Mouse (Mus musculus): ENCODE results near the gene Bex3. TPM values are rescaled to one million over a fixed set of nuclear protein-coding genes. Genes with fewer than 3 reads are reported as not detected.
"Not testable (repeated sequence)": the region's sequence is repeated elsewhere in the genome, so short reads cannot be mapped to it uniquely, and the experiment has no call there.

Bex3 gene
- polyA plus RNA-seq, 1 experiment, result not detected

DNA sequence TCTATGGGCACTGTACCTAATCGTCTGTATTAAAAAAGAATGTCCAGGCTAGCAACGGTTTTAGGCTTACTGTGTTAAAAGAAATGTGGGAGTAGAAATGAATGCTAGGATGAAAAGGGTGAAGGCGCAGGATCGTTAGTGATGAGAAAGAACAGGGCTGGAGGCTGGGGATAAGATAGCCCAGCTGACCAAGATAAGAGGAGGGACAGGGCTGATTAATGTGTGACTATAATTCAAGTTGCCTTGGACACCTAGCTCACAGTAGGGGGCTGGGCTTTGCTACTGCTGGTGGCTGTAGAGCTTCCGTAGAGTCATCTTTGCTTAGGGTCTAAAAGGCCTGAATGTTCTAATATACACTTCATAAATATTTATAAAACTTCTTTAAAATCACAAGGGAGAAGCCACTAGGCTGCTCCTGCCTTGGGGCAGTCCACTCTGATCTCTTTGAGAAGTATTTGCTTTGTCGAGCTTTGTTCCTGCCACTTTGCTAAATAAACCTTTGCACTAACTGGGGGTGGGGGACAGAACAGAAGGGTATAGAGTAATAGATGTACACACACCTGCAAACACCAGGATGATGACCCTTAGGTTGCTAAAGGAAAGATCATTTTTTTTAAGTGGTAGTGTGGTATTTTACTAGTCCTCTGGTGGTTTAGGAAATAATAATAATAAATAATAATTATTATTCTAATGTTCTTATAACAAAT is 17.9 kb upstream of the Bex3 start:
- Histone ChIP-seq H3K27ac (ENCODE audit: insufficient read depth, low read depth, low read length) (no peak overlapping the region), H3K4me3 (ENCODE audit: insufficient read depth, low read depth, low read length) (no peak overlapping the region), H3K4me1 (ENCODE audit: control insufficient read depth, insufficient read depth, low read length) (no peaks in the 10 kb centered on the region)
- WGBS, result 60% methylated on average over 6 of the region's 6 CpGs
- no peak for TF ChIP-seq POLR2A (IDR thresholded peaks at IDR 0.05; ENCODE audit: insufficient read depth, low read depth, low read length)
- no peak for TF ChIP-seq CTCF (IDR thresholded peaks at IDR 0.05; ENCODE audit: insufficient read depth, low read depth, low read length)

GRCm38 (mm10) chrX:136267720-136268119 is 2.3 kb upstream of the Bex3 start:
- H3K27ac ChIP-seq (ENCODE audit: insufficient read depth, low read depth, low read length), result no peak overlapping the region
- TF ChIP-seq CTCF (IDR thresholded peaks at IDR 0.05; ENCODE audit: insufficient read depth, low read depth, low read length) (no peak), POLR2A (IDR thresholded peaks at IDR 0.05; ENCODE audit: insufficient read depth, low read depth, low read length) (no peak)
- no peaks in the 10 kb centered on the region for H3K4me1 ChIP-seq (ENCODE audit: control insufficient read depth, insufficient read depth, low read length)
- WGBS, result 54% methylated on average over 5 of the region's 5 CpGs
- no peak overlapping the region for H3K4me3 ChIP-seq (ENCODE audit: insufficient read depth, low read depth, low read length)

DNA sequence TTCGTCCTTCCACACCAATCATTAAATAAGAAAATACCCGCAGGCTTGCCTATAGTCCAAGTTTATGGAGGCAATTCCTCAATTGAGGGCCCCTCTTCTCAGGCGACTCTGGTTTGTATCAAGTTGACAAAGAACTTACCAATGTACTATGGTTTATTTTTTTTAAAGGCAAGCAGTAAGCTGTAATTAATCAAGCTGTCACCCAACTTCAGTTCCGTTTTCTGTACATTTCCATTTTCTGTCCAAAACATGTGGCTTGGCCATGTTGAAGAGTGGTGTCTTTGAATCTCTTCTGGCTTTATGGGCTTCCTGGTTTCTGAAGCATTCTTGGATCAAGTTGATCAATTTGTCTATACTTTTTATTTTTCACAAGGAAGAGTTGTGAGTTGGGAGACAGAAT is 1.9 kb upstream of the Bex3 start:
- Histone ChIP-seq H3K27ac (ENCODE audit: insufficient read depth, low read depth, low read length) (no peak overlapping the region), H3K4me1 (ENCODE audit: control insufficient read depth, insufficient read depth, low read length) (no peaks in the 10 kb centered on the region), H3K4me3 (ENCODE audit: insufficient read depth, low read depth, low read length) (no peak overlapping the region)
- WGBS, result 79% methylated on average over 4 of the region's 4 CpGs
- no peak for TF ChIP-seq CTCF (IDR thresholded peaks at IDR 0.05; ENCODE audit: insufficient read depth, low read depth, low read length)
- TF ChIP-seq POLR2A (IDR thresholded peaks at IDR 0.05; ENCODE audit: insufficient read depth, low read depth, low read length), result no peak

GRCm38 (mm10) chrX:136270393-136271111 is 499 bp downstream of the Bex3 start:
- H3K4me3 ChIP-seq (ENCODE audit: insufficient read depth, low read depth, low read length), result peak overlapping the region; percentile 37
- not testable (repeated sequence) for H3K27ac ChIP-seq (ENCODE audit: insufficient read depth, low read depth, low read length); H3K4me1 ChIP-seq (ENCODE audit: control insufficient read depth, insufficient read depth, low read length)
- WGBS, result 11% methylated on average over 16 of the region's 60 CpGs

DNA sequence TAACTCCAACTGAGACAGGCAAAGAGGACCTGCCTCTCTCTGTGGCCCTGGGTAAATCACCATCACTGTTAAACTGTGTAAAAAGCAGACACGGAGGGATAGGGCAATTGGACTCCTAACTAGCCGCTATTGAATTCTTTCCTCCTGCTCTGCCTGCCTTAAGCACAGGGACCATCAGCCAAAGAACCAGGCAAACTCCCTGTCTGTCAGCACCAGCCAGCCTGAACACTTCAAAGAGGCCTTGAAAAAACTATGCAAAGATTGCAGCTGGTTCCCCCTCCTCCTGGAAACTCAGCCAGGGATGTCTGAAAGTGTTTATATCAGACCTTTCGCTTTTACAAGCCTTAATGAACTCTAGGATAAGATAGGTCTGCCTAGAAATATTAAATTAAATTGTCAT is 4.5 kb downstream of the Bex3 start:
- H3K27ac ChIP-seq (ENCODE audit: insufficient read depth, low read depth, low read length), result no peak overlapping the region
- H3K4me3 ChIP-seq (ENCODE audit: insufficient read depth, low read depth, low read length), result no peak overlapping the region
- H3K4me1 ChIP-seq (ENCODE audit: control insufficient read depth, insufficient read depth, low read length), result no peaks in the 10 kb centered on the region
- TF ChIP-seq CTCF (IDR thresholded peaks at IDR 0.05; ENCODE audit: insufficient read depth, low read depth, low read length) (no peak), POLR2A (IDR thresholded peaks at IDR 0.05; ENCODE audit: insufficient read depth, low read depth, low read length) (no peak)
- WGBS, result 31% methylated on average over 3 of the region's 3 CpGs

DNA sequence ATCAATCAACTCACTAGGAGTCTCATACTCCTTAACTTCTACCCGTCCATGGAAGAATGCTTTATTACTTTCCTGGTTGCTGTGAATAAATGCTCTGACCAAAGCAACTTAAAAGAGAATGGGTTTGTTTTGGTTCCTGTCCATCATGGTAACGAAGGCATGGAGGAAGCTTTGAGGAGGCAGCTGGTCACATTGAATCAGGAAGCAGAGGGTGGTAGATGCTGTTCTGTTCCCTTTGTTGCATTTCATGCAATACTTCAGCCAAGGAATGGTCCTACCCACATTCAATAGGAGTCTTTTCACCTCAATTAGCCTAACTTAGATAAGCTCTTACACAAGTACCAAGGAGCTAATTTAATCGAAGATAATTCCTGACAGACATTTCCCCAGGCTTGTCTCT is 5.3 kb downstream of the Bex3 start:
- TF ChIP-seq CTCF (IDR thresholded peaks at IDR 0.05; ENCODE audit: insufficient read depth, low read depth, low read length), result no peak
- WGBS, result 33% methylated on average over 3 of the region's 3 CpGs
- H3K4me3 ChIP-seq (ENCODE audit: insufficient read depth, low read depth, low read length), result no peak overlapping the region
- H3K27ac ChIP-seq (ENCODE audit: insufficient read depth, low read depth, low read length), result no peak overlapping the region
- no peaks in the 10 kb centered on the region for H3K4me1 ChIP-seq (ENCODE audit: control insufficient read depth, insufficient read depth, low read length)

DNA sequence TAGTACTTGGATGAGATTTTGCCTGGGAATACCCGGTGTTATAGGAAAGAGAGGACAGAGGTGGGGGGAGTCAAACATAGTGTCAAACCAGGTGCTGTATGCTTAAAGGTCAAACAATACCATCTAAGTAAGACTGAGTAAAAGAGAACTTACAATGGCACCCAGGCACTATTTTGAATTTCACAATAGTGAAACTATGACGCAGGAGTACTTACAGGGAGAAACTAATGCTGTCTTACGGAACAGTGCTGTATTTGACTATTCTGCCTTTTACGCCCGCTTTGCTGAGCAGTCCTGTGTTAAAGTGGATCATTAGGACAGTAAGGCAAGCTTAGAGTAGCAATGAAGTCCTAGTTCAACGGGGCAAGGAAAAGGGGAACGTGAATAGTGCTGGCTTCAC is 7.5 kb downstream of the Bex3 start:
- H3K4me1 ChIP-seq (ENCODE audit: control insufficient read depth, insufficient read depth, low read length), result no peaks in the 10 kb centered on the region
- H3K4me3 ChIP-seq (ENCODE audit: insufficient read depth, low read depth, low read length), result no peak overlapping the region
- WGBS, result 86% methylated on average over 7 of the region's 7 CpGs
- TF ChIP-seq CTCF (IDR thresholded peaks at IDR 0.05; ENCODE audit: insufficient read depth, low read depth, low read length) (no peak), POLR2A (IDR thresholded peaks at IDR 0.05; ENCODE audit: insufficient read depth, low read depth, low read length) (no peak)
- H3K27ac ChIP-seq (ENCODE audit: insufficient read depth, low read depth, low read length), result no peak overlapping the region

- no peak for TF ChIP-seq POLR2A (IDR thresholded peaks at IDR 0.05; ENCODE audit: insufficient read depth, low read depth, low read length)
- TF ChIP-seq CTCF (IDR thresholded peaks at IDR 0.05; ENCODE audit: insufficient read depth, low read depth, low read length), result no peak
- no peak overlapping the region for H3K4me3 ChIP-seq (ENCODE audit: insufficient read depth, low read depth, low read length)
- no peak overlapping the region for H3K27ac ChIP-seq (ENCODE audit: insufficient read depth, low read depth, low read length)
- H3K4me1 ChIP-seq (ENCODE audit: control insufficient read depth, insufficient read depth, low read length), result no peaks in the 10 kb centered on the region
Observed at GRCm38 (mm10) chrX:136278401-136278800, 8.3 kb downstream of the Bex3 start.

- 81% methylated on average over 5 of the region's 5 CpGs for WGBS
- Histone ChIP-seq H3K4me1 (ENCODE audit: control insufficient read depth, insufficient read depth, low read length) (no peaks in the 10 kb centered on the region), H3K27ac (ENCODE audit: insufficient read depth, low read depth, low read length) (no peak overlapping the region), H3K4me3 (ENCODE audit: insufficient read depth, low read depth, low read length) (no peak overlapping the region)
- TF ChIP-seq CTCF (IDR thresholded peaks at IDR 0.05; ENCODE audit: insufficient read depth, low read depth, low read length) (no peak), POLR2A (IDR thresholded peaks at IDR 0.05; ENCODE audit: insufficient read depth, low read depth, low read length) (no peak)
Observed at GRCm38 (mm10) chrX:136279410-136279809, 9.4 kb downstream of the Bex3 start.
